Mouse (Mus musculus) heart, adult 2 months (tissue): ENCODE data around the gene Thumpd3.
A peak's percentile ranks its signal among the peaks of the same experiment; 100 is the strongest.

Experiments used
- CTCF ChIP-seq: fragments of 200-600 bp; IDR thresholded peaks from 2 replicates; pipeline ENCODE4 v1.8.1; 2022; ENCODE audit warnings: antibody characterized with exemption, mild to moderate bottlenecking, moderate library complexity
- POLR2A ChIP-seq: fragments of 200-500 bp; IDR thresholded peaks from 2 replicates; pipeline ENCODE4 v1.6.1; 2011; ENCODE audit warnings: mild to moderate bottlenecking, low read depth, low read length, control low read depth; ENCODE audit not compliant: insufficient read depth

GRCm38 (mm10) chr6:113079492-113079891 is 33.5 kb downstream of the Thumpd3 start:
- TF ChIP-seq CTCF = 0 out of 2 replicates have a peak, but pooled peaks have one; percentile 3
- TF ChIP-seq POLR2A = no peak
